Mouse (Mus musculus) megakaryocyte, adult 5-6 weeks (primary cell): Measurements from ENCODE around the gene Olfr1472. TPM values are rescaled to one million over a fixed set of nuclear protein-coding genes. Genes with fewer than 3 reads are reported as not detected.
"Not testable (repeated sequence)": the region's sequence is repeated elsewhere in the genome, so short reads cannot be mapped to it uniquely, and the experiment has no call there.

Experiments
- ATAC-seq: 2 replicates; pipeline ENCODE4 v1.8.0; 2016; ENCODE audit warnings: mild to moderate bottlenecking, inconsistent platforms; ENCODE audit not compliant: poor library complexity, severe bottlenecking
- total RNA-seq, 2 experiments: library from RNA; stranded (forward) in 1 of 2; stranded (reverse) in 1 of 2; fragments of 153-499, 151-499 nt in 1 of 2; fragments of 221-1000, 200-1000 nt in 1 of 2; gene quantifications; 2 replicates each; pipeline versions ENCODE4 v1.2.3 to v1.2.4; 2015 to 2017

Olfr1472 gene
- total RNA-seq (2015) = not detected in 2 replicates
- not detected in 2 replicates for total RNA-seq (2017)

- ATAC-seq = no peak
These were observed at the start of gene Olfr1472 for GRCm38 (mm10) chr19:13455986-13456385. Gene Olfr1472, minus strand, starts transcription at chr19:13456086.

- ATAC-seq = no peak
These were observed 44.4 kb upstream of the Olfr1472 start, which contains the start of gene Olfr1477 for GRCm38 (mm10) chr19:13500246-13500645. Gene Olfr1477, plus strand, starts transcription at chr19:13500546.

GRCm38 (mm10) chr19:13480096-13480495 lies 24.2 kb upstream of the Olfr1472 start, which contains the start of gene Olfr1475:
Gene Olfr1475, minus strand, starts transcription at chr19:13480196.
- no peak for ATAC-seq

GRCm38 (mm10) chr19:13469265-13469664 lies 13.4 kb upstream of the Olfr1472 start, which contains the start of gene Olfr1474:
Gene Olfr1474, plus strand, starts transcription at chr19:13469565.
- ATAC-seq = not testable (repeated sequence)

GRCm38 (mm10) chr19:13443109-13443508 lies 12.8 kb downstream of the Olfr1472 start, which contains the start of gene Olfr1471:
Gene Olfr1471, plus strand, starts transcription at chr19:13443409.
- ATAC-seq = not testable (repeated sequence)

GRCm38 (mm10) chr19:13407549-13407948 lies 48.3 kb downstream of the Olfr1472 start, which contains the start of gene Olfr1469:
Gene Olfr1469, plus strand, starts transcription at chr19:13407849.
- ATAC-seq = no peak

Other genes with a start within 250 kb of the Olfr1472 start
- not detected in 2 replicates for gene Olfr1463, start 224.8 kb downstream of the Olfr1472 start, total RNA-seq (2015)
- not detected in 2 replicates for gene Olfr1463, start 224.8 kb downstream of the Olfr1472 start, total RNA-seq (2017)
- gene Olfr1465, start 140.5 kb downstream of the Olfr1472 start, total RNA-seq (2015) = not detected in 2 replicates
- gene Olfr1465, start 140.5 kb downstream of the Olfr1472 start, total RNA-seq (2017) = not detected in 2 replicates
- gene Olfr1466, start 117.2 kb downstream of the Olfr1472 start, total RNA-seq (2015) = not detected in 2 replicates
- gene Olfr1466, start 117.2 kb downstream of the Olfr1472 start, total RNA-seq (2017) = not detected in 2 replicates
- not detected in 2 replicates for gene Olfr1467, start 93.8 kb downstream of the Olfr1472 start, total RNA-seq (2015)
- not detected in 2 replicates for gene Olfr1467, start 93.8 kb downstream of the Olfr1472 start, total RNA-seq (2017)
- not detected in 2 replicates for gene Olfr1469, start 48.2 kb downstream of the Olfr1472 start, total RNA-seq (2015)
- gene Olfr1469, start 48.2 kb downstream of the Olfr1472 start, total RNA-seq (2017) = not detected in 2 replicates
- not detected in 2 replicates for gene Olfr1471, start 12.7 kb downstream of the Olfr1472 start, total RNA-seq (2015)
- not detected in 2 replicates for gene Olfr1471, start 12.7 kb downstream of the Olfr1472 start, total RNA-seq (2017)
- gene Olfr1474, start 13.5 kb upstream of the Olfr1472 start, total RNA-seq (2015) = not detected in 2 replicates
- gene Olfr1474, start 13.5 kb upstream of the Olfr1472 start, total RNA-seq (2017) = not detected in 2 replicates
- gene Olfr1475, start 24.1 kb upstream of the Olfr1472 start, total RNA-seq (2015) = not detected in 2 replicates
- gene Olfr1475, start 24.1 kb upstream of the Olfr1472 start, total RNA-seq (2017) = not detected in 2 replicates
- not detected in 2 replicates for gene Olfr1477, start 44.5 kb upstream of the Olfr1472 start, total RNA-seq (2015)
- not detected in 2 replicates for gene Olfr1477, start 44.5 kb upstream of the Olfr1472 start, total RNA-seq (2017)
- gene Olfr1480, start 71.8 kb upstream of the Olfr1472 start, total RNA-seq (2015) = not detected in 2 replicates
- not detected in 2 replicates for gene Olfr1480, start 71.8 kb upstream of the Olfr1472 start, total RNA-seq (2017)
- gene Olfr1484, start 127.4 kb upstream of the Olfr1472 start, total RNA-seq (2015) = not detected in 2 replicates
- gene Olfr1484, start 127.4 kb upstream of the Olfr1472 start, total RNA-seq (2017) = not detected in 2 replicates
- gene Olfr1487, start 161.3 kb upstream of the Olfr1472 start, total RNA-seq (2015) = not detected in 2 replicates
- gene Olfr1487, start 161.3 kb upstream of the Olfr1472 start, total RNA-seq (2017) = not detected in 2 replicates
- not detected in 2 replicates for gene Olfr1489, start 175.5 kb upstream of the Olfr1472 start, total RNA-seq (2015)
- gene Olfr1489, start 175.5 kb upstream of the Olfr1472 start, total RNA-seq (2017) = not detected in 2 replicates
- not detected in 2 replicates for gene Olfr1490, start 195.0 kb upstream of the Olfr1472 start, total RNA-seq (2015)
- not detected in 2 replicates for gene Olfr1490, start 195.0 kb upstream of the Olfr1472 start, total RNA-seq (2017)
- gene Olfr1491, start 241.2 kb upstream of the Olfr1472 start, total RNA-seq (2015) = not detected in 2 replicates
- gene Olfr1491, start 241.2 kb upstream of the Olfr1472 start, total RNA-seq (2017) = not detected in 2 replicates